ENCODE assay signal across 16 mouse cellular contexts in the genomic region with DNA sequence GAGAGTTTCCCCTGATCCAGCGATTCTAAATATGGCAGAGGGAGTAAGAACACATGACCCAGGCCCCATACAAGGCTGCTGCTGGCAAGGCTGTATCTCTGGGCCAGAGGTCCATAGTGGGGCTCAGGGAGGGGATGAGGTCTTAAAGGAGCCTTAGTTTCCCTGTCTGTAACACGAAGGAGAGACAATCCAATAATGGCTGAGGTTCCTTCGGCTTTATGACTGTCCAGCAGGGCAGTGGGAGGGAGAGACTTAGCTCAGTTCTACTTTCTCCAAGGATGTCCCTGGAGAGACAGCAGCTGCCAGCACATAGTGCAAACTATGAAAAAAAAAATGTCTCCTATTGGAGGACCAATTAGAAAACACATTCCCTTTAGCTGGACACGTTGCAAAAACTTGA. TPM values are rescaled to one million over a fixed set of nuclear protein-coding genes. Genes with fewer than 3 reads are reported as not detected.
DNase-seq lines count a peak whose midpoint lies in the region; ATAC-seq lines count a peak whose summit lies in the region.
"Had no signal": no experiment of that assay in that cellular context is flagged by ENCODE, and none has a peak within 500 bp of the region (broad histone marks: within the 10 kb centered on the region; RNA-seq: fewer than 3 reads in every experiment).

No protein-coding gene starts in this region.

- 0 out of 2 replicates have a peak, but pooled peaks have one; percentile 10 for ATAC-seq in intestine, embryonic 16.5 days
- ATAC-seq: CD4-positive, CD25-positive, alpha-beta regulatory T cell, adult 4 months; liver, embryonic 12.5 days had no signal

- H3K27ac ChIP-seq in heart, embryonic 10.5 days, result no peak overlapping the region; the same call in 1 of the 2 replicates
- H3K27ac ChIP-seq in intestine, embryonic 16.5 days (ENCODE audit: low read length), result no peak overlapping the region
- H3K27ac ChIP-seq in forebrain, embryonic 10.5 days, result no peak overlapping the region
- H3K27ac ChIP-seq: embryonic facial prominence, embryonic 13.5 days; forebrain, embryonic 12.5 days; liver, embryonic 12.5 days had no signal

- 70% methylated on average over 4 of the region's 4 CpGs for WGBS in heart, embryonic 10.5 days
- WGBS in intestine, embryonic 16.5 days, result 55% methylated on average over 4 of the region's 4 CpGs
- 61% methylated on average over 4 of the region's 4 CpGs for WGBS in forebrain, embryonic 10.5 days

- H3K4me2 ChIP-seq in intestine, embryonic 16.5 days (ENCODE audit: low read depth, low read length), result no peak overlapping the region
- H3K4me2 ChIP-seq: embryonic facial prominence, embryonic 13.5 days; forebrain, embryonic 12.5 days; liver, embryonic 12.5 days had no signal

- H3K36me3 ChIP-seq in heart, embryonic 10.5 days, result no peaks in the 10 kb centered on the region
- H3K36me3 ChIP-seq in intestine, embryonic 16.5 days (ENCODE audit: control insufficient read depth, insufficient read depth, low read length), result no peaks in the 10 kb centered on the region
- no peaks in the 10 kb centered on the region for H3K36me3 ChIP-seq in forebrain, embryonic 10.5 days (replicated peaks)
- H3K36me3 ChIP-seq: embryonic facial prominence, embryonic 13.5 days; forebrain, embryonic 12.5 days; liver, embryonic 12.5 days had no signal

- peaks cover 40% of the 10 kb centered on the region for H3K4me1 ChIP-seq in heart, embryonic 10.5 days
- H3K4me1 ChIP-seq in intestine, embryonic 16.5 days (ENCODE audit: control insufficient read depth, insufficient read depth, low read length), result peaks cover 8% of the 10 kb centered on the region
- peaks cover 39% of the 10 kb centered on the region for H3K4me1 ChIP-seq in forebrain, embryonic 10.5 days

- peak; percentile 64 to 67 for DNase-seq in heart, adult 18-20 months
- DNase-seq in heart, embryonic 10.5 days (ENCODE audit: low spot score), result no peak
- peak; percentile 52 for DNase-seq in lung, postnatal 10 days
- no peak for DNase-seq in lung, postnatal 36 days
- no peak for DNase-seq in layer of hippocampus, adult 11-12 months (ENCODE audit: low spot score)
- no peak for DNase-seq in forebrain, embryonic 10.5 days (ENCODE audit: extremely low spot score, low spot score)
- DNase-seq: cerebellum, adult 18-20 months; kidney, adult 8-10 months; midbrain, embryonic 14.5 days; spleen, adult 18-20 months had no signal

- no peaks in the 10 kb centered on the region for H3K9me3 ChIP-seq in heart, embryonic 10.5 days
- H3K9me3 ChIP-seq in intestine, embryonic 16.5 days (ENCODE audit: control insufficient read depth, low read length), result no peaks in the 10 kb centered on the region
- no peaks in the 10 kb centered on the region for H3K9me3 ChIP-seq in forebrain, embryonic 10.5 days
- H3K9me3 ChIP-seq: embryonic facial prominence, embryonic 13.5 days; forebrain, embryonic 12.5 days; liver, embryonic 12.5 days had no signal

- no peak overlapping the region for H3K4me3 ChIP-seq in heart, embryonic 10.5 days
- H3K4me3 ChIP-seq in intestine, embryonic 16.5 days (ENCODE audit: low read length), result no peak overlapping the region
- H3K4me3 ChIP-seq in forebrain, embryonic 10.5 days, result no peak overlapping the region
- H3K4me3 ChIP-seq: embryonic facial prominence, embryonic 13.5 days; forebrain, embryonic 12.5 days; liver, embryonic 12.5 days had no signal

- no peak overlapping the region for H3K9ac ChIP-seq in intestine, embryonic 16.5 days (ENCODE audit: low read depth, low read length)
- H3K9ac ChIP-seq: embryonic facial prominence, embryonic 13.5 days; forebrain, embryonic 12.5 days; liver, embryonic 12.5 days had no signal

- H3K27me3 ChIP-seq in heart, embryonic 10.5 days (ENCODE audit: insufficient read depth, poor library complexity, severe bottlenecking), result peaks cover 20% of the 10 kb centered on the region; the same call in 1 of the 2 replicates
- no peaks in the 10 kb centered on the region; the same call in 1 of the 2 replicates for H3K27me3 ChIP-seq in intestine, embryonic 16.5 days (replicated peaks; ENCODE audit: control insufficient read depth, insufficient read depth, low read length)
- peaks cover 47% of the 10 kb centered on the region for H3K27me3 ChIP-seq in forebrain, embryonic 10.5 days (ENCODE audit: poor library complexity, severe bottlenecking)

RNA-seq across cellular contexts. Expression of a gene that starts 22.2 kb away (rescaled TPM):
- total RNA-seq in heart, adult 18-20 months (2021), result 1 to 10 TPM; 1.5 to 1.9 TPM
- 1.1 and 1.7 TPM in 2 replicates for polyA plus RNA-seq in heart, embryonic 10.5 days (2016; fragmentation: Nextera tagmentation; extraction: Ambion mirVana)
- polyA plus RNA-seq in intestine, embryonic 16.5 days (2015; fragmentation: Nextera tagmentation; extraction: Ambion mirVana), result 2.0 and 2.3 TPM in 2 replicates
- 1.5 and 1.8 TPM in 2 replicates for polyA plus RNA-seq in forebrain, embryonic 10.5 days (2016; fragmentation: Nextera tagmentation; extraction: Ambion mirVana)
- total RNA-seq: common myeloid progenitor, adult 5-6 weeks had no signal
- polyA plus RNA-seq: CD4-positive, CD25-positive, alpha-beta regulatory T cell, adult 4 months had no signal

RNA-seq across cellular contexts. Expression of a gene that starts 59.8 kb away (rescaled TPM):
- 10 to 100 TPM; 35.6 to 51.5 TPM for total RNA-seq in heart, adult 18-20 months (2021)
- polyA plus RNA-seq in heart, embryonic 10.5 days (2016; fragmentation: Nextera tagmentation; extraction: Ambion mirVana), result 47.3 and 47.5 TPM in 2 replicates
- 1.5 and 2.4 TPM in 2 replicates for polyA plus RNA-seq in intestine, embryonic 16.5 days (2015; fragmentation: Nextera tagmentation; extraction: Ambion mirVana)
- polyA plus RNA-seq in forebrain, embryonic 10.5 days (2016; fragmentation: Nextera tagmentation; extraction: Ambion mirVana), result 13.8 and 14.3 TPM in 2 replicates
- polyA plus RNA-seq: CD4-positive, CD25-positive, alpha-beta regulatory T cell, adult 4 months had no signal

Comparison
In these comparisons a context has a peak if more than half of its experiments do, and no peak if none do; other contexts are left out.
1. DNase-seq: peak in heart, adult 18-20 months (2 of 2) and lung, postnatal 10 days (single experiment); none in heart, embryonic 10.5 days (single experiment), lung, postnatal 36 days (single experiment), layer of hippocampus, adult 11-12 months (single experiment) and forebrain, embryonic 10.5 days (single experiment).